Mouse (Mus musculus) limb, embryonic 12.5 days (tissue): ENCODE measurements around the gene Ints14. TPM values are rescaled to one million over a fixed set of nuclear protein-coding genes. Genes with fewer than 3 reads are reported as not detected.

ENCODE experiments used
- ATAC-seq: fragments of 200-750 bp; cut with Nextera tagmentation; 2 replicates; pipeline ENCODE4 v1.8.0; 2017; ENCODE audit warnings: low read depth, moderate TSS enrichment; ENCODE audit not compliant: insufficient number of reproducible peaks, insufficient read depth, low FRiP score, low TSS enrichment
- H3K27ac ChIP-seq: fragments of 300-500 bp; sonication (generic); 2 replicates; pipeline ENCODE4 v1.5.1; 2016; ENCODE audit warnings: mild to moderate bottlenecking, moderate library complexity
- H3K27me3 ChIP-seq: fragments of 300-500 bp; sonication (generic); 2 replicates; pipeline ENCODE4 v1.6.1; 2016; ENCODE audit warnings: mild to moderate bottlenecking, moderate library complexity
- H3K36me3 ChIP-seq: fragments of 300-500 bp; sonication (generic); 2 replicates; pipeline ENCODE4 v1.6.1; 2016; ENCODE audit warnings: mild to moderate bottlenecking, moderate library complexity
- H3K4me1 ChIP-seq: fragments of 300-500 bp; sonication (generic); replicated peaks from 2 replicates; pipeline ENCODE4 v1.6.1; 2016
- H3K4me2 ChIP-seq: fragments of 300-500 bp; sonication (generic); 2 replicates; pipeline ENCODE4 v1.6.1; 2016; ENCODE audit warnings: mild to moderate bottlenecking, moderate library complexity
- H3K4me3 ChIP-seq: fragments of 300-500 bp; sonication (generic); replicated peaks from 2 replicates; pipeline ENCODE4 v1.5.1; 2016; ENCODE audit warnings: mild to moderate bottlenecking
- H3K9ac ChIP-seq: fragments of 300-500 bp; sonication (generic); replicated peaks from 2 replicates; pipeline ENCODE4 v1.6.1; 2016; ENCODE audit warnings: mild to moderate bottlenecking, moderate library complexity
- H3K9me3 ChIP-seq: fragments of 300-500 bp; sonication (generic); 2 replicates; pipeline ENCODE4 v1.6.1; 2016; ENCODE audit warnings: mild to moderate bottlenecking, moderate library complexity
- WGBS: fragments of 180-500 bp; shearing (Covaris S2); methylation state at CpG from one replicate; pipeline ENCODE4 v1.1.7; 2016; 5-methylcytosine and 5-hydroxymethylcytosine counted together
- polyA plus RNA-seq: library from polyadenylated mRNA; unstranded; fragments of >200 nt; fragmentation: Nextera tagmentation; extraction: Ambion mirVana; gene quantifications from 2 replicates; pipeline ENCODE4 v1.2.1, GENCODE M21; 2016

Ints14 gene
- 60.2 and 65.5 TPM in 2 replicates for polyA plus RNA-seq

DNA sequence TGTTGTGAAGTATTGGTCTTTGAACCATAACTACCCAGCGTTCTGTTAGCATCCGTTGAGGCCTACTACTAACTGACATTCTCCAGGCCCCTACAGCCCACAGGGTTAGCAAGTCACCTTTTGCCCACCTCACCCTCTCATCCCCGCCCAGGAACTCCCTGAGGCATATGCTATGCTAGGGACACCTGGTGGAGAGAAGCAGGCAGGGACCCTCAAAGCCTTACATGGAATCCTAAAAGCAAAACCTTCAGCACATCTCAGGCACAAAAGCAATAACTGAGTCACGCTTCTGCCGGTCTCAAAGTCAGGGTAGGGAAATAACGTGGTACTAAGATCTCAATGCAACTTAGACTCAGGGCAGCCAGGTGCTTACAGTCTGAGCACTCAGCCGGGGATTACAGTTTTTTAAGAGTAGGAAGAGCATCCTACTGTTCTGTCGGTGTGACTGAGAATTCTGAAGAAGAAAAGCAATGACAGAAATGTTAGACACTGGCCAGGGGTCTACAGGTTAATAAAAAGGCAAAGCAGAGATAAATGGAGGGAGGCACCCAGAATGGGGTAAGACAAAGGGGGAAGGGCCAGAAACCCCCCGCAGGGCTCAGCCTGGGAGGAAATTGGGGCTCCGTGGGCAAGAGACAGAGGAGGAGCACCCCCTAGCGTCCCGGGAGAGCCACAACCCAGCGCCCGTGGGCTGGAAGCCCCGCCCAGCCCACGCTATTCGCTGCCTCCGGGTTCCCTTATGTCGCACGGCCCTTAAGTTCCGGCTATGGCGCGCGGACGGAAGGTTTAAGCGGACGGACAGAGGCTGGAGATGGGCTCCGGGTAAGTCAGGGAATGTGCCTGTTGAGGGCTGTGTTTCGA, at the start of gene Ints14:
Gene Ints14, plus strand, starts transcription at position 789 of the 861 bp plus-strand sequence.
- peaks cover 31% of the 10 kb centered on the region for H3K36me3 ChIP-seq
- H3K27me3 ChIP-seq, result no peaks in the 10 kb centered on the region
- peak; percentile 91 for ATAC-seq
- 3% methylated on average over 29 of the region's 29 CpGs for WGBS
- H3K4me1 ChIP-seq, result peaks cover 12% of the 10 kb centered on the region
- H3K9me3 ChIP-seq, result no peaks in the 10 kb centered on the region
- H3K27ac ChIP-seq, result peak within 1 kb of the TSS; percentile 85
- peak within 1 kb of the TSS; percentile 86 for H3K9ac ChIP-seq
- H3K4me3 ChIP-seq, result peak within 1 kb of the TSS; percentile 72
- H3K4me2 ChIP-seq, result peak within 1 kb of the TSS; percentile 57

DNA sequence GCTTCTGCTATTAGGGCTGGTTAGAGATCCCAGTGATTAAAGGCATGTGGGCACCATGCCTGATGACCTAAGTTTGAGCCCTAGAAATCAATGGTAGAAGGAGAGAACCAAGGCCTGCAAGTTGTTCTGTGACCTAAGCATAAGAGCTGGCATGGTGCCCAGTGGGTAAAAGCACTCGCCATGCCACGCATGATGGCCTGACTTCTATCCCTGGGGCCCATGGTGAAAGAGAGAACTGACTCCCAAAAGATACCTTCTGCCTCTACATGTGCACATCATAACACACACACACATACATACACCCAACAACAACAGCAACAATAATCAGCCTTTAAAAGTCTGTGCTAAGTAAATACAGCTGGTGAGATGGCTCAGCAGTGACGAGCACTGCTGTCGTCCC, 47.3 kb upstream of the Ints14 start:
- Histone ChIP-seq H3K4me2 (no peak overlapping the region), H3K27me3 (no peaks in the 10 kb centered on the region), H3K36me3 (peaks cover 16% of the 10 kb centered on the region), H3K4me3 (no peak overlapping the region), H3K9ac (no peak overlapping the region), H3K27ac (no peak overlapping the region), H3K4me1 (no peaks in the 10 kb centered on the region), H3K9me3 (no peaks in the 10 kb centered on the region)
- no peak for ATAC-seq
- 96% methylated on average over 4 of the region's 4 CpGs for WGBS

DNA sequence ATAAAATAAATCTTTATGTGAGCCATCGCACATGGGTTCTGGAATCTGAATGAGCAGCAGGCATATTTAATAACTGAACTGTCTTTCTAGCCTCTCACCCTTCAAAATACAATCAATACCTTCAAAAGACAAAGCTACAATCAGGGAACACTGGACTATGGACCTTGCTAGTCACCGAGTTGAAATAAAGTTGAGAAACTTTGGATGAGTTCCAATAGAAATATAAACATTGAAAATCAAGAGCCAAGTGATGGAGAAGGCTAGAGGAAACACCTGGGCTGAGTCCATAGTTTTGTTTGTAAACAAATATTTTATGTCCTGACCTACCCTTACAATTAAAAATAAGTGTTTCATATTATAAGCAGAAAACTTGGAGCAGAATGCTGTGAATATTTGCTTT, 46.7 kb upstream of the Ints14 start:
- no peak overlapping the region for H3K9ac ChIP-seq
- no peaks in the 10 kb centered on the region for H3K4me1 ChIP-seq
- H3K27me3 ChIP-seq, result no peaks in the 10 kb centered on the region
- H3K4me3 ChIP-seq, result no peak overlapping the region
- H3K27ac ChIP-seq, result no peak overlapping the region
- WGBS, result 95% methylated on average over 2 of the region's 2 CpGs
- no peaks in the 10 kb centered on the region for H3K9me3 ChIP-seq
- no peak overlapping the region for H3K4me2 ChIP-seq
- peaks cover 16% of the 10 kb centered on the region for H3K36me3 ChIP-seq
- ATAC-seq, result no peak

DNA sequence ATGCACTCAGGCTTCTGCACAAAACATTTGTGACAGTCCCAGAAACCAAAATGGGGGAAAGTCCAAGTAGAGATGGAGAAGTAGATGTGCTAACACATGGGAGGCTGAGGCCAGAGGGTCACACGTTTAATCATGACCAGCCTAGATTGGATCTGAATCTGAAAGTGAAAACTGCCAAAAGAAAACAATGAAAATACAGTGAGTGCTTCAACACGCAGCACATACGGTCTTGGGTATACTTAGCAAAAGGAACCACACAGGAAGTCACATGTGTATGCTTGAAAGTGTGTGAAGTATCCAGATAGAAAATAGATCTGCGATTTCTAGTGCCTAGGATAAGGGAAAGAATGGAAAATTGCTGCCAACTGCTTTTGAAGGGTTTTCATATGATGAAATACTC, 46.1 kb upstream of the Ints14 start:
- H3K36me3 ChIP-seq, result peaks cover 16% of the 10 kb centered on the region
- no peak overlapping the region for H3K9ac ChIP-seq
- no peaks in the 10 kb centered on the region for H3K4me1 ChIP-seq
- H3K27ac ChIP-seq, result no peak overlapping the region
- no peak for ATAC-seq
- no peaks in the 10 kb centered on the region for H3K27me3 ChIP-seq
- no peak overlapping the region for H3K4me2 ChIP-seq
- H3K9me3 ChIP-seq, result no peaks in the 10 kb centered on the region
- H3K4me3 ChIP-seq, result no peak overlapping the region
- WGBS, result 83% methylated on average over 4 of the region's 4 CpGs

DNA sequence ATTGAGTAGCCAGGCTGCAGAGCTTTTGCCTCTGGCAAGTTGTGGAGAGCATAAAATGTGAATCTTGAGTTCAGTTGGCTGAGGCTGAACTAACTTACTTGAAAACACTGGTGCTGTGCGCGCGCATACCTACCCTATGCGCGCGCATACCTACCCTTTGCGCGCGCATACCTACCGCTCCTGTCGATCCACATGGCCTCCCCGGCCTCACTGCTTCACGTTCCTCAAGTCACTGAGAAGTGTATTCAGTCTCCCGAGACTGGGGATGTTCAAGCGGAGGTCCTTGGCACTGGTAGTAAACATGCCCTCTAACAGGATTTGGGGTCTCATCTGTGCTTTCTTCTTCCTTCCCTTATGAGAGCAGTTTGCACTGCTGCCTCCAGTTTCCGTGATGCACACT, 42.1 kb upstream of the Ints14 start:
- ATAC-seq, result no peak
- Histone ChIP-seq H3K4me1 (no peaks in the 10 kb centered on the region), H3K36me3 (peaks cover 2% of the 10 kb centered on the region), H3K27me3 (no peaks in the 10 kb centered on the region), H3K27ac (no peak overlapping the region), H3K9me3 (no peaks in the 10 kb centered on the region), H3K9ac (no peak overlapping the region), H3K4me2 (peak overlapping the region; percentile 48), H3K4me3 (peak overlapping the region; percentile 34)
- 35% methylated on average over 16 of the region's 16 CpGs for WGBS

DNA sequence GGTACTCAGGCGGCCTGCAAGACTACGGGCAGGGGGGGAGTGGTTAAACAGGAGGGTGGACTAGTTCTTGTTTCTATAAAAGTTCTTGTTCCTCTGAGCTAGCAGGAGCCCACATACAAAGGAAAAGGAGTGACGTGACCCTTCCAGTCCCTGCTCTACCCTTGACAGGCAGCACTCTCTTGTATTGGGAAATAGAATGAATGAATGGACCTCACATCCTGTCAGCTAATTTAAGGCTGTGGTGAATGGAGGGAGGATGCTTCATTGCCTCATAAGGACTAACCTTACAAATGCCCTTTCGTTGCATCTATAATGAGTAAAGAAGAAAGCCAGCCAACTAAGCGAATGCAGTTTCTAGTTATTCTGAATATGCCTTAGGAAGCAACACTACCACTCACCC, 34.9 kb upstream of the Ints14 start:
- H3K9me3 ChIP-seq, result no peaks in the 10 kb centered on the region
- H3K27ac ChIP-seq, result no peak overlapping the region
- no peak for ATAC-seq
- no peaks in the 10 kb centered on the region; the same call in 1 of the 2 replicates for H3K4me1 ChIP-seq
- no peaks in the 10 kb centered on the region for H3K36me3 ChIP-seq
- no peak overlapping the region for H3K9ac ChIP-seq
- no peaks in the 10 kb centered on the region for H3K27me3 ChIP-seq
- no peak overlapping the region for H3K4me3 ChIP-seq
- WGBS, result 80% methylated on average over 5 of the region's 5 CpGs
- no peak overlapping the region for H3K4me2 ChIP-seq

DNA sequence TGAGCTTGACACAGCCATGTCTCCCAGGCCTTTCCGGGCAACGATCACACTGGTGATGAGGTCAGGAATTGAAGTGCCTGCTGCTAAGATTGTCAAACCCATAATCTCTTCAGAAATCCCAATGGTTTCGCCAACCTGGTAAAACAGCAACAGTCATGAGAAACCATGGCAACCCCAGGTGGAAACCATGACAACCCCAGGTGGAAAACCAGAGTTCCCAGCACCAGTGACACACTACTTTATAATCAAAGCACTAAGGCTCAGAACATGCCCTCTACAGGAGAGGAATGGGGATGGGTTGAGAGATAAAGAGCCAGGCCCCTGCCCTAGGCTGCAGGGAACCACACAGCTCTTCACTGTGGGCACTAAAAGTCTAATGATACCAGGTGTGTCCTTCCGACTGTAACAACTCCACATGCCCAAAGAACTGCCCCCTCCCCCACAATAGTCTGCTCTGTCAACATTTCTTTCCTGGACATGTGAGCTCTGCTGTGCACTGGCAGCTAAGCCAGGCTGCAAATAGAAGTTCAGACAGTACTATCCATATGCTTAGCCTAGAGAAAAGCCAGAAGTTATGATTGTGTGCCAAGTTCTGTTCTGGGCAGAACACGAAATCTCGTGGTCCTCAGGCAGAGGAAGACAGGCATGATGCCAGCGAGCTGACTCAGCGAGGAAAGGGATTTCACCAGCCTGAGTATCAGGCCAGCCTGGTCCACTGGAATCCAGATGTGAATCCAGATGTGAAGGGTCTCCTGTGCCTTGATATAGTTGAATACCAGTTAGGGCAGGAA, 34.3 kb upstream of the Ints14 start:
- Histone ChIP-seq H3K4me3 (no peak overlapping the region), H3K36me3 (no peaks in the 10 kb centered on the region), H3K27me3 (no peaks in the 10 kb centered on the region), H3K4me1 (no peaks in the 10 kb centered on the region; the same call in 1 of the 2 replicates), H3K27ac (no peak overlapping the region), H3K4me2 (no peak overlapping the region), H3K9me3 (no peaks in the 10 kb centered on the region), H3K9ac (no peak overlapping the region)
- WGBS, result 77% methylated on average over 8 of the region's 8 CpGs
- no peak for ATAC-seq

DNA sequence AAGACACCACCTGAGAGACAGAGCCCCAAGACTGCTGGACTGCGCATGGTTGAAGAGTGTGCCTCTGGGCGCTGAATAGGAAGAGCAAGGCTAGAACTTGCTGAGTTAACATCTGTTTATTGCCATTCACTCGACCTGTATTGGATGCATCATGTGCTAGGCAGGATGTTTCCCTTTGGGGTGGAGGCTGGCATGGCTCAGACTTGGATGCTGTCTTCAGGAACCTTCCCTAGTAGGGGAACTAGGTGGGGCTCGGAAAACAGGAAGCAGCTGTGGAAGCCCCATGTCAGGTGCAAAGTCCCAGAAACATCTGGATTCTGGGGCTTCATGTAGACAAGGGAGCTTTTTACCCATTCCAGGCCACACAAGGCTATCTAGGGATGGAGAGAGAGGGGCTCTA, 30.4 kb upstream of the Ints14 start:
- ATAC-seq, result no peak
- peaks cover 15% of the 10 kb centered on the region for H3K4me1 ChIP-seq
- no peak overlapping the region for H3K27ac ChIP-seq
- 0 out of 2 replicates have a peak, but pooled peaks cover 4% of the 10 kb centered on the region for H3K27me3 ChIP-seq
- 77% methylated on average over 4 of the region's 4 CpGs for WGBS
- H3K9me3 ChIP-seq, result no peaks in the 10 kb centered on the region
- no peaks in the 10 kb centered on the region for H3K36me3 ChIP-seq
- H3K4me2 ChIP-seq, result no peak overlapping the region
- H3K4me3 ChIP-seq, result no peak overlapping the region
- no peak overlapping the region for H3K9ac ChIP-seq

DNA sequence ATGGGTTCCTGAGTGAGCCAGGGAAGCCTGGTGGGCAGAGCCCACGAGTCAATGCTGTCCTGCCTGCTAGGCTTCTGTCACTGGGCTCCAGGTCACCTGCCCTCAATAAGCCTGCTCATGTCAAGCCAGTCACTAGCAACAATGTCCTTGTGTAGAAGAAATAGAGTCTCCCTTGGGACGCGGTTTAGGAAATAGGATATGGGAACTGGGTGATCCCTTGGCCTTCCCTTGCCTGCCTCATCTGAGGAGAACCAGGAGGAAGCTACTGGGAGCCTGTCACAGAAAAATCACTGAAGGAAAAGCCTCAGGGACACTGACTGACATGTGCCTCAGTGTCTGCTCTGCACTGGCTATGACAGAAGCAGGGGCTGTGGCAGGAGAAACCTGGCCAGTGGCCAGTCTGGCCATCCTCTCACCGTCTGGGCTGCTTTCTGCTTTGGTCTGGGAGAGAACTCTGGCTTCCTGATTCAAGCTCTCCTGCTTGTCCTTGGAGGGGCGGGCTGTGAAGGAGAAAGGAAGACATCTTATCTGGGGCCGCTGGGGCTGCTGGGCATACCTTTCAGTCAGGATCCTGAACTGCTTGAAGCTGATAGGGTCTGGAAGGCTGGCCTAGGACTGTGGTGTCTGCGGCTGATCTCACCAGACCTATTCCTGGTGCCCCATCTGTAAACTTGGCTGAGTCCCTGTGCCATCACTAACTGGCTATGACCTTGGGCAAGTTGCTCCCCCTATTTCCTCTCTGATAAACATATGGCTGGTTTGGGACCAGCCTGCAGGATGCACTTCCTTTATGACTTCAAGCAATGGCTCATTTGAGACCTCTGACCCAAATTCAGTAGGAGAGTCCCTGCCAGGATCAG, 28.7 kb upstream of the Ints14 start:
- Histone ChIP-seq H3K9me3 (no peaks in the 10 kb centered on the region), H3K4me2 (no peak overlapping the region), H3K27me3 (peaks cover 7% of the 10 kb centered on the region; the same call in 1 of the 2 replicates), H3K9ac (no peak overlapping the region), H3K36me3 (no peaks in the 10 kb centered on the region), H3K27ac (no peak overlapping the region), H3K4me3 (no peak overlapping the region), H3K4me1 (peaks cover 15% of the 10 kb centered on the region)
- no peak for ATAC-seq
- 75% methylated on average over 7 of the region's 7 CpGs for WGBS

DNA sequence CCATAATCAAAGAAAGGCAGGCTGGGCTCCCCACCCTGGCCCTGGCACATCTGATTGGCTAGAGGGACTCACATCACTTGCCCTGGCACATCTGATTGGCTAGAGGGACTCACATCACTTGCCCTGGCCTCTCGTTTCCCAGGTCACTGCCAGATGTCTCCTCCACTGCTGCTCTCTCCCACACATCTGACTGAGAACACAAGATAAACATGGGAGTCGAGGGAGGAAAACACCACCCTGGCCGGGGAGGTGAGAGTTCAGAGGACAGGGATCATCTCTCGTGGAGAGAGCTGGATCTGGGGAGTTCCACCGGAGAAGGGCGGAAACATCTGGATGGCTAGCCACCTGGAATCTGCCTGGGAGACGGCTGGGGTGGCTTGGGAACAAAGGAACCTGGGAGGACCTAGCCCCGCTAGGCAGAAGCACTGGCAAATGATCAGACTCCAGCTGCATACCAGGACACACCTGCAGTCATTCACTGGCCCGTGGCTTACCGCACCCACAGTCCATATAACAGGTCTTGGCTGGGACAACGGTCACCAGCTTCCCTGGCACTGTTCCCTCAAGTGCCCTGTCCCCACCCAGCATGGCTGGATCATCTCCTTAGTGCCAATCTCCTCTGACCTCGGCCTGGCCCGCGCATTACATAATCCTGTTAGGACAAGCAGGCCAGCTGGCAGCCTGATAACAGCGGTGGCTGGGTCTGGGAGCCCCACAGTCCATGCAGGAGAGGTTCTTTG, 26.5 kb upstream of the Ints14 start:
- Histone ChIP-seq H3K9me3 (no peaks in the 10 kb centered on the region), H3K4me3 (peak overlapping the region; percentile 17; the same call in 1 of the 2 replicates), H3K9ac (peak overlapping the region; percentile 31; the same call in 1 of the 2 replicates), H3K4me1 (peaks cover 15% of the 10 kb centered on the region), H3K4me2 (peak overlapping the region; percentile 37), H3K36me3 (no peaks in the 10 kb centered on the region), H3K27ac (peak overlapping the region; percentile 78), H3K27me3 (peaks cover 11% of the 10 kb centered on the region; the same call in 1 of the 2 replicates)
- ATAC-seq, result no peak
- WGBS, result 49% methylated on average over 15 of the region's 15 CpGs
